Mouse (Mus musculus) layer of hippocampus, adult 18-20 months (tissue): Measurements from ENCODE around the gene Lmo3. TPM values are rescaled to one million over a fixed set of nuclear protein-coding genes. Genes with fewer than 3 reads are reported as not detected.

Experiments
- DNase-seq, 2 experiments: peaks; one replicate each; pipeline ENCODE4 v3.0.0; 2022; ENCODE audit warnings: low spot score in 2 of 2
- total RNA-seq, 2 experiments: library from RNA; stranded (reverse); gene quantifications; 2 replicates each; pipeline ENCODE4 v1.2.3; 2021

Gene Lmo3
- total RNA-seq, 2 experiments from 2014 or later, result 201 to 215 TPM

DNA sequence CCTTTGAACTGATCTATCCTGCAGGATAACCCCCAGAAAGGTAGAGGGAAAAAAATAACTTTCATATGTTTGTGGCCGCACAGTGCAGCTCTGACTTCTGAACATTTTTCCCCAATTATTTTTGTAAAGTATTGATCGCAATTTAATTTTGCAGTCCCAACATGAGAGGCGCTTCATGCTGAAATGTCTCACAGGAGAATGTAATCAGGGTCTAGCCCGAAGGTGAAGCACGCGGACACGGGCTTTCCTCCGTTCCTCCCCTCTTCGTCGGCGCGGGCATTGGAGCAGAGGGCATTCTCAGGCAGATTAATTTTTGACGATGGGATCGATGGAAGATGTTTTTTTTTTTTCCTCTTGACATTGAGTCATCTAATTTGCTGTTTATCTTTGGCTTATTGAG lies 258.4 kb downstream of the Lmo3 start:
- DNase-seq, result no peak

- no peak for DNase-seq
These were observed 261.5 kb downstream of the Lmo3 start for GRCm38 (mm10) chr6:138320190-138320737.

Other genes starting within 250 kb of the Lmo3 start
- 1 to 10 TPM; 1.2 to 1.3 TPM for gene Igbp1b, start 76.6 kb upstream of the Lmo3 start, total RNA-seq